Mouse (Mus musculus): ENCODE results near the gene Dgcr2. TPM values are rescaled to one million over a fixed set of nuclear protein-coding genes. Genes with fewer than 3 reads are reported as not detected.

The Dgcr2 gene
- polyA plus RNA-seq, 1 experiment from 2014 or later = 111 TPM

Other genes with a start within 250 kb of the Dgcr2 start
- 45.7 and 54.2 TPM in 2 replicates for gene Med15, start 165.7 kb downstream of the Dgcr2 start, polyA plus RNA-seq (2015; fragmentation: Nextera tagmentation; extraction: Ambion mirVana)
- gene Klhl22, start 138.9 kb downstream of the Dgcr2 start, polyA plus RNA-seq (2015; fragmentation: Nextera tagmentation; extraction: Ambion mirVana) = 85.1 and 95.0 TPM in 2 replicates
- 2.0 and 2.3 TPM in 2 replicates for gene Scarf2, start 101.3 kb downstream of the Dgcr2 start, polyA plus RNA-seq (2015; fragmentation: Nextera tagmentation; extraction: Ambion mirVana)
- 4.4 and 4.5 TPM in 2 replicates for gene B830017H08Rik, start 65.4 kb downstream of the Dgcr2 start, polyA plus RNA-seq (2015; fragmentation: Nextera tagmentation; extraction: Ambion mirVana)
- 3.1 and 5.4 TPM in 2 replicates for gene Car15, start 60.2 kb downstream of the Dgcr2 start, polyA plus RNA-seq (2015; fragmentation: Nextera tagmentation; extraction: Ambion mirVana)
- gene Gm20518, start 6.9 kb downstream of the Dgcr2 start, polyA plus RNA-seq (2015; fragmentation: Nextera tagmentation; extraction: Ambion mirVana) = 0.31 and 0.33 TPM in 2 replicates
- gene Tssk1, start 4.3 kb downstream of the Dgcr2 start, polyA plus RNA-seq (2015; fragmentation: Nextera tagmentation; extraction: Ambion mirVana) = 0.04 TPM in 2 replicates
- gene Tssk2, start 75 bp upstream of the Dgcr2 start, polyA plus RNA-seq (2015; fragmentation: Nextera tagmentation; extraction: Ambion mirVana) = not detected in 2 replicates
- 42.5 and 49.6 TPM in 2 replicates for gene Ess2, start 12.8 kb upstream of the Dgcr2 start, polyA plus RNA-seq (2015; fragmentation: Nextera tagmentation; extraction: Ambion mirVana)
- 1.1 and 1.2 TPM in 2 replicates for gene Gsc2, start 16.5 kb upstream of the Dgcr2 start, polyA plus RNA-seq (2015; fragmentation: Nextera tagmentation; extraction: Ambion mirVana)
- gene Slc25a1, start 29.7 kb upstream of the Dgcr2 start, polyA plus RNA-seq (2015; fragmentation: Nextera tagmentation; extraction: Ambion mirVana) = 193 and 203 TPM in 2 replicates
- gene Vpreb2, start 81.9 kb upstream of the Dgcr2 start, polyA plus RNA-seq (2015; fragmentation: Nextera tagmentation; extraction: Ambion mirVana) = not detected in 2 replicates
- 155 and 158 TPM in 2 replicates for gene Dgcr6, start 154.3 kb upstream of the Dgcr2 start, polyA plus RNA-seq (2015; fragmentation: Nextera tagmentation; extraction: Ambion mirVana)
- gene Prodh, start 191.6 kb upstream of the Dgcr2 start, polyA plus RNA-seq (2015; fragmentation: Nextera tagmentation; extraction: Ambion mirVana) = 4.3 and 4.9 TPM in 2 replicates
- gene Rtn4r, start 229.1 kb upstream of the Dgcr2 start, polyA plus RNA-seq (2015; fragmentation: Nextera tagmentation; extraction: Ambion mirVana) = 24.7 and 25.5 TPM in 2 replicates